Comparison of ENCODE assay signal across 7 mouse cellular contexts in the genomic region with DNA sequence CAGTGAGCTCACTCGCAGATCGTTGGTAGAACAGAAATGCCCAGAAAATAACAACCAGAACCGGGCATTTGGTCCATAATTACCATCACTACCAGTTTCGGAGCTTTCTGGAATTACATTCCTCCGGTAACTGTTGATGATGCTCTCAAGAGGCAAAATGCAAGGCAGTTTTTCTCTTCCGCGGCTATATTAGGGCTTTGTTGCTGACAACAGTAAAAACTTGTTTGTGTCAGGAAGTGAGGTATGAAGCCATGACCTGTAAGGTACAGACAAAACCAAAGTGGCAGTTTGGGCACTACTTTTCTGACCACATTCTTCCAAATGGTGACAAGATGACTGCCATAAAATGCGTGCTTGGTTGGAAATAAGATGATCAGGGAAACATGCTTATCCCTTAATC.
A peak's percentile ranks its signal among the peaks of the same experiment; 100 is the strongest.
DNase-seq lines count a peak whose midpoint lies in the region; ATAC-seq and TF ChIP-seq lines count a peak whose summit lies in the region.

No protein-coding gene starts in this region.

- H3K4me1 ChIP-seq in forebrain, embryonic 16.5 days (replicated peaks; ENCODE audit: control insufficient read depth, insufficient read depth, low read length): peaks cover 44% of the 10 kb centered on the region
- H3K4me1 ChIP-seq in liver, embryonic 14.5 days (replicated peaks; ENCODE audit: control insufficient read depth in 2 of 2, insufficient read depth in 2 of 2, low read length in 1 of 2): 0 out of 4 replicates have a peak, but pooled peaks cover 0 to 2% of the 10 kb centered on the region in 2 experiments

- 35% methylated on average over 8 of the region's 8 CpGs for WGBS in forebrain, embryonic 16.5 days
- WGBS in liver, embryonic 14.5 days (ENCODE audit: insufficient replicate concordance): 36% methylated on average over 8 of the region's 8 CpGs

- no peak for TF ChIP-seq CTCF in liver, embryonic 14.5 days (IDR thresholded peaks at IDR 0.05; ENCODE audit: low read depth)

- H3K9me3 ChIP-seq in forebrain, embryonic 16.5 days (ENCODE audit: control insufficient read depth, low read length): no peaks in the 10 kb centered on the region
- H3K9me3 ChIP-seq in liver, embryonic 14.5 days (ENCODE audit: control insufficient read depth, low read length): no peaks in the 10 kb centered on the region

- H3K27ac ChIP-seq in forebrain, embryonic 16.5 days (ENCODE audit: low read length): no peak overlapping the region
- no peak overlapping the region for H3K27ac ChIP-seq in liver, embryonic 14.5 days

- no peak for TF ChIP-seq EP300 in liver, embryonic 14.5 days (IDR thresholded peaks at IDR 0.05; ENCODE audit: low read depth)

- DNase-seq in thymus, postnatal 0 days (ENCODE audit: low spot score): peak; percentile 24
- DNase-seq in thymus, postnatal 4 days: no peak
- no peak for DNase-seq in liver, embryonic 14.5 days (ENCODE audit: low read depth in 3 of 3, low spot score in 3 of 3)
- DNase-seq in urinary bladder, adult 2 months (ENCODE audit: low spot score): no peak
- DNase-seq in left cerebral cortex, adult 8-10 months (ENCODE audit: low spot score in 2 of 2): no peak
- DNase-seq in right cerebral cortex, postnatal 4 days: no peak

- no peak for ATAC-seq in forebrain, embryonic 16.5 days
- no peak for ATAC-seq in liver, embryonic 14.5 days (ENCODE audit: insufficient read depth)

- peak overlapping the region; percentile 100 for H3K4me2 ChIP-seq in forebrain, embryonic 16.5 days (ENCODE audit: low read length)
- H3K4me2 ChIP-seq in liver, embryonic 14.5 days (ENCODE audit: low read depth): peak overlapping the region; percentile 71

- no peaks in the 10 kb centered on the region for H3K36me3 ChIP-seq in forebrain, embryonic 16.5 days (ENCODE audit: control insufficient read depth, insufficient read depth)
- H3K36me3 ChIP-seq in liver, embryonic 14.5 days (replicated peaks; ENCODE audit: control insufficient read depth, insufficient read depth, low read depth): no peaks in the 10 kb centered on the region

- peaks cover 40% of the 10 kb centered on the region for H3K27me3 ChIP-seq in forebrain, embryonic 16.5 days (replicated peaks; ENCODE audit: control insufficient read depth, insufficient read depth, low read length)
- H3K27me3 ChIP-seq in liver, embryonic 14.5 days (ENCODE audit: control insufficient read depth, insufficient read depth, low read length): peaks cover 78% of the 10 kb centered on the region

- no peak overlapping the region for H3K9ac ChIP-seq in forebrain, embryonic 16.5 days (replicated peaks; ENCODE audit: low read depth, low read length)
- no peak overlapping the region for H3K9ac ChIP-seq in liver, embryonic 14.5 days (replicated peaks)

- peak overlapping the region; percentile 82 for H3K4me3 ChIP-seq in forebrain, embryonic 16.5 days (replicated peaks; ENCODE audit: low read length)
- no peak overlapping the region; a peak in 1 of 4 replicates for H3K4me3 ChIP-seq in liver, embryonic 14.5 days (ENCODE audit: insufficient read depth in 1 of 2, low read depth in 2 of 2, low read length in 2 of 2)
